Mouse (Mus musculus): ENCODE results near the gene AU040320. TPM values are rescaled to one million over a fixed set of nuclear protein-coding genes. Genes with fewer than 3 reads are reported as not detected.
A peak's percentile ranks its signal among the peaks of the same experiment; 100 is the strongest.

Gene AU040320
- polyA plus RNA-seq, 1 experiment: 20.2 TPM

GRCm38 (mm10) chr4:126840996-126841560 is 87.7 kb downstream of the AU040320 start:
- Histone ChIP-seq H3K79me3 (ENCODE audit: low read depth) (no peaks in the 10 kb centered on the region), H3K27me3 (ENCODE audit: control insufficient read depth, insufficient read depth, insufficient read length) (no peaks in the 10 kb centered on the region), H3K79me2 (ENCODE audit: control insufficient read depth, insufficient read depth) (no peaks in the 10 kb centered on the region), H3K36me3 (ENCODE audit: control insufficient read depth, insufficient read depth) (peaks cover 19% of the 10 kb centered on the region), H3ac (ENCODE audit: control insufficient read depth, insufficient read length, low read depth) (no peak overlapping the region), H3K4me3 (ENCODE audit: insufficient read depth, poor library complexity, severe bottlenecking) (no peak overlapping the region)
- peak; percentile 85 for TF ChIP-seq MYOD1 (IDR thresholded peaks at IDR 0.05; ENCODE audit: control insufficient read depth, insufficient read length, low read depth)
- TF ChIP-seq MAX (IDR thresholded peaks at IDR 0.05): no peak
- TF ChIP-seq FOSL1 (IDR thresholded peaks at IDR 0.05; ENCODE audit: insufficient read depth, low read length, poor library complexity, severe bottlenecking): peak; percentile 59

DNA sequence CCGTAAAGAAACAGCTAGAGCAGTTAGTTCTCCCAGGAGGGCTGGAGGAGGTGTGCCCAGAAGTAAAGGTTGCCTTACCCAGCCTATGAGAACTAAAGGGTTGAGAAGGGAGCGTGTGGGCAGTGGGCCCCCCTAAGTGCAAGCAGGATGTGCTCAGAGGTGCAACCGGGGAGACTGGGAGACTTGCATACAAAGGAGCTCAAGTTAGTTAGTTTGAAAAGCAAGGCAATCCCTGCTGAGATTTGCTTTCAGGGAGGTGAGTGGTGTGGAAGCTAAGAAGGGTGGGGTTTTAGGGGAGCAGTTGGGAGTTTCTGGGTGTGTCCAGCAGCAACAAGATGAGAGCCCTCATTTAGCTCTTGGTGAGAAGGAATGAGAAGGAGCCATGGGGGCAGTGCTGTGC is 89.6 kb downstream of the AU040320 start:
- H3K36me3 ChIP-seq (ENCODE audit: control insufficient read depth, insufficient read depth): peaks cover 21% of the 10 kb centered on the region
- no peaks in the 10 kb centered on the region for H3K27me3 ChIP-seq (ENCODE audit: control insufficient read depth, insufficient read depth, insufficient read length)
- TF ChIP-seq MAX (IDR thresholded peaks at IDR 0.05): no peak
- H3K79me2 ChIP-seq (ENCODE audit: control insufficient read depth, insufficient read depth): no peaks in the 10 kb centered on the region
- H3ac ChIP-seq (ENCODE audit: control insufficient read depth, insufficient read length, low read depth): no peak overlapping the region
- no peaks in the 10 kb centered on the region for H3K79me3 ChIP-seq (ENCODE audit: low read depth)
- H3K4me3 ChIP-seq (ENCODE audit: insufficient read depth, poor library complexity, severe bottlenecking): no peak overlapping the region

GRCm38 (mm10) chr4:126845664-126846063 is 92.3 kb downstream of the AU040320 start:
- Histone ChIP-seq H3ac (ENCODE audit: control insufficient read depth, insufficient read length, low read depth) (no peak overlapping the region), H3K79me3 (ENCODE audit: low read depth) (no peaks in the 10 kb centered on the region), H3K27me3 (ENCODE audit: control insufficient read depth, insufficient read depth, insufficient read length) (no peaks in the 10 kb centered on the region), H3K79me2 (ENCODE audit: control insufficient read depth, insufficient read depth) (no peaks in the 10 kb centered on the region), H3K36me3 (ENCODE audit: control insufficient read depth, insufficient read depth) (peaks cover 17% of the 10 kb centered on the region), H3K4me3 (ENCODE audit: insufficient read depth, poor library complexity, severe bottlenecking) (no peak overlapping the region)
- TF ChIP-seq MAX (IDR thresholded peaks at IDR 0.05): no peak
- TF ChIP-seq MYOG (IDR thresholded peaks at IDR 0.05; ENCODE audit: control insufficient read depth, extremely low read depth, insufficient read length): no peak
- no peak for TF ChIP-seq CEBPB (IDR thresholded peaks at IDR 0.05; ENCODE audit: low read depth)
- TF ChIP-seq MYOD1 (IDR thresholded peaks at IDR 0.05; ENCODE audit: control insufficient read depth, insufficient read length, low read depth): no peak
- no peak for TF ChIP-seq CTCF (IDR thresholded peaks at IDR 0.05; ENCODE audit: control insufficient read depth, insufficient read depth, insufficient read length)
- no peak for TF ChIP-seq FOSL1 (IDR thresholded peaks at IDR 0.05; ENCODE audit: insufficient read depth, low read length, poor library complexity, severe bottlenecking)
- TF ChIP-seq USF1 (IDR thresholded peaks at IDR 0.05; ENCODE audit: low read depth): no peak

- H3ac ChIP-seq (ENCODE audit: control insufficient read depth, insufficient read length, low read depth): no peak overlapping the region
- no peaks in the 10 kb centered on the region for H3K79me3 ChIP-seq (ENCODE audit: low read depth)
- no peaks in the 10 kb centered on the region for H3K79me2 ChIP-seq (ENCODE audit: control insufficient read depth, insufficient read depth)
- H3K27me3 ChIP-seq (ENCODE audit: control insufficient read depth, insufficient read depth, insufficient read length): no peaks in the 10 kb centered on the region
- peaks cover 21% of the 10 kb centered on the region for H3K36me3 ChIP-seq (ENCODE audit: control insufficient read depth, insufficient read depth)
- no peak overlapping the region for H3K4me3 ChIP-seq (ENCODE audit: insufficient read depth, poor library complexity, severe bottlenecking)
- TF ChIP-seq FOSL1 (IDR thresholded peaks at IDR 0.05; ENCODE audit: insufficient read depth, low read length, poor library complexity, severe bottlenecking) (no peak), MAX (IDR thresholded peaks at IDR 0.05) (peak; percentile 11), MYOD1 (IDR thresholded peaks at IDR 0.05; ENCODE audit: control insufficient read depth, insufficient read length, low read depth) (peak; percentile 38)
Observed at GRCm38 (mm10) chr4:126846971-126847370, 93.6 kb downstream of the AU040320 start.

GRCm38 (mm10) chr4:126850019-126850777 is 96.9 kb downstream of the AU040320 start:
- H3K4me3 ChIP-seq (ENCODE audit: insufficient read depth, poor library complexity, severe bottlenecking): no peak overlapping the region
- H3ac ChIP-seq (ENCODE audit: control insufficient read depth, insufficient read length, low read depth): no peak overlapping the region
- no peaks in the 10 kb centered on the region for H3K27me3 ChIP-seq (ENCODE audit: control insufficient read depth, insufficient read depth, insufficient read length)
- H3K79me2 ChIP-seq (ENCODE audit: control insufficient read depth, insufficient read depth): no peaks in the 10 kb centered on the region
- no peak for TF ChIP-seq CEBPB (IDR thresholded peaks at IDR 0.05; ENCODE audit: low read depth)
- TF ChIP-seq USF1 (IDR thresholded peaks at IDR 0.05; ENCODE audit: low read depth): no peak
- no peak for TF ChIP-seq MAX (IDR thresholded peaks at IDR 0.05)
- TF ChIP-seq MYOG (IDR thresholded peaks at IDR 0.05; ENCODE audit: control insufficient read depth, extremely low read depth, insufficient read length): no peak
- no peak for TF ChIP-seq CTCF (IDR thresholded peaks at IDR 0.05; ENCODE audit: control insufficient read depth, insufficient read depth, insufficient read length)
- no peak for TF ChIP-seq MYOD1 (IDR thresholded peaks at IDR 0.05; ENCODE audit: control insufficient read depth, insufficient read length, low read depth)
- no peak for TF ChIP-seq FOSL1 (IDR thresholded peaks at IDR 0.05; ENCODE audit: insufficient read depth, low read length, poor library complexity, severe bottlenecking)
- H3K36me3 ChIP-seq (ENCODE audit: control insufficient read depth, insufficient read depth): peaks cover 21% of the 10 kb centered on the region
- H3K79me3 ChIP-seq (ENCODE audit: low read depth): no peaks in the 10 kb centered on the region

DNA sequence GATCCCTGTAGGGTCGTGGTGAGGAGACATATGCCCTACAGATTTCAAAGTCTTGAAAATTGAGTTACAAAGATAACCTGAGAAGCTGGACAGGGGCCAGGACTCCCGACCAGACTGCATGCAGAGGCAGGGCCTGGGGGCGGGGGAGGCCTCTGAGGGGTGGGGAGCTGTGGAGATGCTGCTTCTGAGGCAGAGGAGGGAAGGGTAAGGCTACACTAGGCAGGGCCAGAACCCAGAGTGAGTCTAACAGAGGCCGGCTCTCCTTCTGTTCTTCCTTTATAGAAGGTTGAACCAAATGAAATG is 97.4 kb downstream of the AU040320 start:
- Histone ChIP-seq H3K27me3 (ENCODE audit: control insufficient read depth, insufficient read depth, insufficient read length) (no peaks in the 10 kb centered on the region), H3K4me3 (ENCODE audit: insufficient read depth, poor library complexity, severe bottlenecking) (no peak overlapping the region), H3K79me2 (ENCODE audit: control insufficient read depth, insufficient read depth) (no peaks in the 10 kb centered on the region), H3K36me3 (ENCODE audit: control insufficient read depth, insufficient read depth) (peaks cover 21% of the 10 kb centered on the region), H3K79me3 (ENCODE audit: low read depth) (no peaks in the 10 kb centered on the region), H3ac (ENCODE audit: control insufficient read depth, insufficient read length, low read depth) (no peak overlapping the region)
- TF ChIP-seq MYOD1 (IDR thresholded peaks at IDR 0.05; ENCODE audit: control insufficient read depth, insufficient read length, low read depth): no peak

Measured in C2C12 (cell line).